In genomic region chr5:140641254-140641928, GRCm38 (mm10) we compare ENCODE assay signal across 8 mouse cellular contexts. TPM values are rescaled to one million over a fixed set of nuclear protein-coding genes. Genes with fewer than 3 reads are reported as not detected.
DNase-seq lines count a peak whose midpoint lies in the region; ATAC-seq and TF ChIP-seq lines count a peak whose summit lies in the region.
"Had no signal": no experiment of that assay in that cellular context is flagged by ENCODE, and none has a peak within 500 bp of the region (broad histone marks: within the 10 kb centered on the region; RNA-seq: fewer than 3 reads in every experiment).

No protein-coding gene starts in this region.

- H3K4me3 ChIP-seq in midbrain, embryonic 11.5 days (ENCODE audit: low read depth, low read length), result no peak overlapping the region
- H3K4me3 ChIP-seq in midbrain, postnatal 0 days (ENCODE audit: low read depth, low read length), result no peak overlapping the region
- no peak overlapping the region for H3K4me3 ChIP-seq in forebrain, embryonic 16.5 days (replicated peaks; ENCODE audit: low read length)
- no peak overlapping the region for H3K4me3 ChIP-seq in hindbrain, postnatal 0 days (ENCODE audit: low read length)
- no peak overlapping the region for H3K4me3 ChIP-seq in stomach, embryonic 14.5 days (ENCODE audit: low read depth, low read length)

- peaks cover 10% of the 10 kb centered on the region for H3K36me3 ChIP-seq in midbrain, embryonic 11.5 days (ENCODE audit: control insufficient read depth, insufficient read depth, low read length)
- H3K36me3 ChIP-seq in midbrain, postnatal 0 days (ENCODE audit: insufficient read depth, low read length), result 0 out of 2 replicates have a peak, but pooled peaks cover 8% of the 10 kb centered on the region
- H3K36me3 ChIP-seq in forebrain, embryonic 16.5 days (ENCODE audit: control insufficient read depth, insufficient read depth), result peaks cover 7% of the 10 kb centered on the region; the same call in 1 of the 2 replicates
- H3K36me3 ChIP-seq in hindbrain, postnatal 0 days (ENCODE audit: insufficient read depth, low read length), result no peaks in the 10 kb centered on the region; the same call in 1 of the 2 replicates
- peaks cover 28% of the 10 kb centered on the region; the same call in 1 of the 2 replicates for H3K36me3 ChIP-seq in stomach, embryonic 14.5 days (ENCODE audit: control insufficient read depth, insufficient read depth, low read length)

- H3K9me3 ChIP-seq in midbrain, embryonic 11.5 days (ENCODE audit: control insufficient read depth, low read length), result no peaks in the 10 kb centered on the region
- no peaks in the 10 kb centered on the region for H3K9me3 ChIP-seq in midbrain, postnatal 0 days (ENCODE audit: low read length)
- H3K9me3 ChIP-seq in forebrain, embryonic 16.5 days (ENCODE audit: control insufficient read depth, low read length), result no peaks in the 10 kb centered on the region
- no peaks in the 10 kb centered on the region for H3K9me3 ChIP-seq in hindbrain, postnatal 0 days (ENCODE audit: low read length)
- H3K9me3 ChIP-seq in stomach, embryonic 14.5 days (ENCODE audit: control insufficient read depth, low read depth, low read length), result no peaks in the 10 kb centered on the region

- H3K27ac ChIP-seq in midbrain, embryonic 11.5 days (ENCODE audit: low read depth, low read length), result no peak overlapping the region
- no peak overlapping the region; the same call in 1 of the 2 replicates for H3K27ac ChIP-seq in midbrain, postnatal 0 days (ENCODE audit: low read depth, low read length)
- H3K27ac ChIP-seq in forebrain, embryonic 16.5 days (ENCODE audit: low read length), result no peak overlapping the region
- peak overlapping the region; percentile 51; the same call in 1 of the 2 replicates for H3K27ac ChIP-seq in hindbrain, postnatal 0 days
- H3K27ac ChIP-seq in stomach, embryonic 14.5 days (ENCODE audit: low read length), result peak overlapping the region; percentile 58; the same call in 1 of the 2 replicates

- no peak for DNase-seq in midbrain, embryonic 11.5 days (ENCODE audit: low spot score, missing footprints)
- no peak for DNase-seq in midbrain, postnatal 0 days (ENCODE audit: low spot score)
- DNase-seq in hindbrain, postnatal 0 days (ENCODE audit: low spot score), result no peak
- DNase-seq in cerebellum, postnatal 14 days, result no peak
- no peak for DNase-seq in urinary bladder, postnatal 36 days (ENCODE audit: low spot score in 2 of 2)
- DNase-seq: kidney, adult 18-20 months had no signal

- H3K9ac ChIP-seq in midbrain, embryonic 11.5 days (ENCODE audit: low read length), result no peak overlapping the region
- no peak overlapping the region for H3K9ac ChIP-seq in midbrain, postnatal 0 days (replicated peaks; ENCODE audit: low read length, poor library complexity, severe bottlenecking)
- no peak overlapping the region for H3K9ac ChIP-seq in forebrain, embryonic 16.5 days (replicated peaks; ENCODE audit: low read depth, low read length)
- H3K9ac ChIP-seq in hindbrain, postnatal 0 days (replicated peaks; ENCODE audit: low read length), result 0 out of 2 replicates have a peak overlapping the region, but pooled peaks have one; percentile 9
- H3K9ac ChIP-seq in stomach, embryonic 14.5 days (replicated peaks; ENCODE audit: low read depth, low read length), result no peak overlapping the region

- no peaks in the 10 kb centered on the region for H3K27me3 ChIP-seq in midbrain, embryonic 11.5 days (ENCODE audit: control insufficient read depth, insufficient read depth, low read length)
- no peaks in the 10 kb centered on the region for H3K27me3 ChIP-seq in midbrain, postnatal 0 days (ENCODE audit: insufficient read depth, low read length)
- H3K27me3 ChIP-seq in forebrain, embryonic 16.5 days (replicated peaks; ENCODE audit: control insufficient read depth, insufficient read depth, low read length), result no peaks in the 10 kb centered on the region
- no peaks in the 10 kb centered on the region for H3K27me3 ChIP-seq in hindbrain, postnatal 0 days (ENCODE audit: insufficient read depth, low read length)
- H3K27me3 ChIP-seq in stomach, embryonic 14.5 days (ENCODE audit: control insufficient read depth, insufficient read depth, low read length), result no peaks in the 10 kb centered on the region

- no peak overlapping the region for H3K4me2 ChIP-seq in midbrain, embryonic 11.5 days
- no peak overlapping the region for H3K4me2 ChIP-seq in midbrain, postnatal 0 days (ENCODE audit: low read depth, low read length, poor library complexity, severe bottlenecking)
- H3K4me2 ChIP-seq in forebrain, embryonic 16.5 days (ENCODE audit: low read length), result no peak overlapping the region
- peak overlapping the region; percentile 16; the same call in 1 of the 2 replicates for H3K4me2 ChIP-seq in hindbrain, postnatal 0 days (ENCODE audit: low read depth, low read length)
- no peak overlapping the region for H3K4me2 ChIP-seq in stomach, embryonic 14.5 days (replicated peaks; ENCODE audit: low read depth, low read length)

- 84% methylated on average over 10 of the region's 10 CpGs for WGBS in midbrain, embryonic 11.5 days
- WGBS in midbrain, postnatal 0 days, result 68% methylated on average over 10 of the region's 10 CpGs
- 62% methylated on average over 10 of the region's 10 CpGs for WGBS in forebrain, embryonic 16.5 days
- WGBS in hindbrain, postnatal 0 days, result 47% methylated on average over 10 of the region's 10 CpGs
- WGBS in stomach, embryonic 14.5 days, result 45% methylated on average over 10 of the region's 10 CpGs

- peaks cover 8% of the 10 kb centered on the region for H3K4me1 ChIP-seq in midbrain, embryonic 11.5 days (ENCODE audit: control insufficient read depth, insufficient read depth, low read length)
- peaks cover 14% of the 10 kb centered on the region for H3K4me1 ChIP-seq in midbrain, postnatal 0 days (ENCODE audit: insufficient read depth, low read length)
- peaks cover 54% of the 10 kb centered on the region for H3K4me1 ChIP-seq in forebrain, embryonic 16.5 days (replicated peaks; ENCODE audit: control insufficient read depth, insufficient read depth, low read length)
- H3K4me1 ChIP-seq in hindbrain, postnatal 0 days (ENCODE audit: insufficient read depth, low read length), result peaks cover 48% of the 10 kb centered on the region
- peaks cover 30% of the 10 kb centered on the region for H3K4me1 ChIP-seq in stomach, embryonic 14.5 days (ENCODE audit: control insufficient read depth, insufficient read depth, low read length)

- ATAC-seq in midbrain, embryonic 11.5 days (ENCODE audit: low FRiP score), result peak; percentile 26; the same call in 1 of the 2 replicates
- ATAC-seq in midbrain, postnatal 0 days (ENCODE audit: low FRiP score), result no peak
- 0 out of 2 replicates have a peak, but pooled peaks have one; percentile 14 for ATAC-seq in forebrain, embryonic 16.5 days
- ATAC-seq in hindbrain, postnatal 0 days, result peak; percentile 13; the same call in 1 of the 2 replicates
- ATAC-seq in stomach, embryonic 14.5 days (ENCODE audit: insufficient number of reproducible peaks, insufficient read depth, low FRiP score, low read depth), result peak; percentile 30; the same call in 1 of the 2 replicates

- TF ChIP-seq CTCF in midbrain, postnatal 0 days (IDR thresholded peaks at IDR 0.05), result no peak
- TF ChIP-seq CTCF in hindbrain, postnatal 0 days (IDR thresholded peaks at IDR 0.05; ENCODE audit: low read depth), result no peak

RNA-seq across cellular contexts. Expression of gene Ttyh3, which starts 7.4 kb away (rescaled TPM):
- 42.9 and 46.4 TPM in 2 replicates for polyA plus RNA-seq in midbrain, embryonic 11.5 days (2014; fragmentation: Nextera tagmentation; extraction: Ambion mirVana)
- 196 and 204 TPM in 2 replicates for total RNA-seq in midbrain, postnatal 0 days (2014; rRNA removed)
- polyA plus RNA-seq in midbrain, postnatal 0 days (2015; fragmentation: Nextera tagmentation; extraction: Ambion mirVana), result 52.0 and 56.6 TPM in 2 replicates
- polyA plus RNA-seq in forebrain, embryonic 16.5 days (2015; fragmentation: Nextera tagmentation; extraction: Ambion mirVana), result 68.7 and 68.9 TPM in 2 replicates
- 253 and 260 TPM in 2 replicates for total RNA-seq in hindbrain, postnatal 0 days (2014; rRNA removed)
- 53.5 and 60.3 TPM in 2 replicates for polyA plus RNA-seq in hindbrain, postnatal 0 days (2015; fragmentation: Nextera tagmentation; extraction: Ambion mirVana)
- polyA plus RNA-seq in stomach, embryonic 14.5 days (2014; fragmentation: Nextera tagmentation; extraction: Ambion mirVana), result 41.9 and 43.1 TPM in 2 replicates

RNA-seq across cellular contexts. Expression of gene Lfng, which starts 34.3 kb away (rescaled TPM):
- 38.3 and 40.5 TPM in 2 replicates for polyA plus RNA-seq in midbrain, embryonic 11.5 days (2014; fragmentation: Nextera tagmentation; extraction: Ambion mirVana)
- 55.6 and 56.6 TPM in 2 replicates for total RNA-seq in midbrain, postnatal 0 days (2014; rRNA removed)
- polyA plus RNA-seq in midbrain, postnatal 0 days (2015; fragmentation: Nextera tagmentation; extraction: Ambion mirVana), result 20.1 and 22.5 TPM in 2 replicates
- polyA plus RNA-seq in forebrain, embryonic 16.5 days (2015; fragmentation: Nextera tagmentation; extraction: Ambion mirVana), result 23.3 and 25.6 TPM in 2 replicates
- 81.4 and 112 TPM in 2 replicates for total RNA-seq in hindbrain, postnatal 0 days (2014; rRNA removed)
- 29.7 and 35.1 TPM in 2 replicates for polyA plus RNA-seq in hindbrain, postnatal 0 days (2015; fragmentation: Nextera tagmentation; extraction: Ambion mirVana)
- 22.4 and 25.8 TPM in 2 replicates for polyA plus RNA-seq in stomach, embryonic 14.5 days (2014; fragmentation: Nextera tagmentation; extraction: Ambion mirVana)

Comparison
In these comparisons a context has a peak if more than half of its experiments do, and no peak if none do; other contexts are left out.
1. H3K27ac ChIP-seq: peak in hindbrain, postnatal 0 days (single experiment) and stomach, embryonic 14.5 days (single experiment); none in midbrain, embryonic 11.5 days (single experiment), midbrain, postnatal 0 days (single experiment) and forebrain, embryonic 16.5 days (single experiment).